Comparison of ENCODE assay signal across 26 mouse cellular contexts in the genomic region with DNA sequence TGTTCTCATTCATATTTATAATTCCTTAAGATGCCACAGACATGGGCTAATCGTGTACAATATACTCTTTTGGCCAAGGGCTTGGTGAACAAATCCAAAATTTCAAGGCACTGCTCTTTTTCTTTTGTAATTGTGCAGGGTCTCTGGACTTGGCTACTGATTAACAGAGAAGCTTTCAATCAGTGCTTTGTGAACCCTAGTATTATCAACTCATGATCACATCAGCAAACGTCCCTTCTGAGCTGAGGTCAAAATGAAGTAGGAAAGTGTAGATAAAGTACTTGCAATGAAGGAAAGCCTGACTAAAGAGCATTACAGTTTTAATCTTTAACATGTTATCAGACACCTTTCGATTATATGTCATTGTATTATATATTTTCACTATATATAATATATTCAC.
"Had no signal": no experiment of that assay in that cellular context is flagged by ENCODE, and none has a peak within 500 bp of the region (broad histone marks: within the 10 kb centered on the region; RNA-seq: fewer than 3 reads in every experiment).

No protein-coding gene starts in this region.

- DNase-seq: gastrocnemius, adult 2 months; gastrocnemius, postnatal 14 days; gastrocnemius, postnatal 36 days; heart, adult 11 months; heart, adult 2 months; heart, postnatal 14 days; heart, postnatal 36 days; kidney, adult 11 months; kidney, adult 2 months; kidney, adult 9 months; kidney, postnatal 14 days; kidney, postnatal 36 days; layer of hippocampus, adult 9-11 months; layer of hippocampus, postnatal 36 days; left cerebral cortex, postnatal 4 days had no signal

- H3K9me3 ChIP-seq: heart, embryonic 13.5 days; heart, embryonic 15.5 days; hindbrain, embryonic 13.5 days; hindbrain, embryonic 15.5 days; kidney, embryonic 15.5 days; limb, embryonic 13.5 days; limb, embryonic 15.5 days had no signal

- H3K4me2 ChIP-seq: heart, embryonic 11.5 days; heart, embryonic 13.5 days; heart, embryonic 15.5 days; hindbrain, embryonic 13.5 days; hindbrain, embryonic 15.5 days; kidney, embryonic 15.5 days; limb, embryonic 13.5 days; limb, embryonic 15.5 days had no signal

- H3K9ac ChIP-seq: heart, embryonic 13.5 days; heart, embryonic 15.5 days; hindbrain, embryonic 13.5 days; hindbrain, embryonic 15.5 days; kidney, embryonic 15.5 days; limb, embryonic 13.5 days; limb, embryonic 15.5 days had no signal

- H3K27me3 ChIP-seq: heart, embryonic 13.5 days; heart, embryonic 15.5 days had no signal

- ATAC-seq: hindbrain, postnatal 0 days; intestine, embryonic 16.5 days had no signal

- H3K4me3 ChIP-seq: gastrocnemius, adult 2 months; heart, adult 2 months; heart, embryonic 13.5 days; heart, embryonic 15.5 days; hindbrain, embryonic 13.5 days; hindbrain, embryonic 15.5 days; kidney, embryonic 15.5 days; limb, embryonic 13.5 days; limb, embryonic 15.5 days had no signal

- H3K4me1 ChIP-seq: heart, embryonic 13.5 days; heart, embryonic 15.5 days; hindbrain, embryonic 13.5 days; hindbrain, embryonic 15.5 days; kidney, embryonic 15.5 days; limb, embryonic 13.5 days; limb, embryonic 15.5 days had no signal

- H3K36me3 ChIP-seq: heart, embryonic 13.5 days; heart, embryonic 15.5 days; hindbrain, embryonic 13.5 days; hindbrain, embryonic 15.5 days; kidney, embryonic 15.5 days; limb, embryonic 13.5 days; limb, embryonic 15.5 days had no signal

- H3K27ac ChIP-seq: gastrocnemius, adult 2 months; heart, adult 2 months; heart, embryonic 13.5 days; heart, embryonic 15.5 days; hindbrain, embryonic 13.5 days; hindbrain, embryonic 15.5 days; hindbrain, postnatal 0 days; kidney, embryonic 15.5 days; kidney, postnatal 0 days; limb, embryonic 13.5 days; limb, embryonic 15.5 days had no signal
